Mouse (Mus musculus): Measurements from ENCODE around the gene Depdc1a.

GRCm38 (mm10) chr3:159477250-159477962, 17.8 kb upstream of the Depdc1a start:
- no peak for TF ChIP-seq CTCF (IDR thresholded peaks at IDR 0.05)
- TF ChIP-seq EP300 (IDR thresholded peaks at IDR 0.05), result no peak

Measured in lung, postnatal 0 days (tissue).